Mouse (Mus musculus): ENCODE data around the gene Uba1.

DNA sequence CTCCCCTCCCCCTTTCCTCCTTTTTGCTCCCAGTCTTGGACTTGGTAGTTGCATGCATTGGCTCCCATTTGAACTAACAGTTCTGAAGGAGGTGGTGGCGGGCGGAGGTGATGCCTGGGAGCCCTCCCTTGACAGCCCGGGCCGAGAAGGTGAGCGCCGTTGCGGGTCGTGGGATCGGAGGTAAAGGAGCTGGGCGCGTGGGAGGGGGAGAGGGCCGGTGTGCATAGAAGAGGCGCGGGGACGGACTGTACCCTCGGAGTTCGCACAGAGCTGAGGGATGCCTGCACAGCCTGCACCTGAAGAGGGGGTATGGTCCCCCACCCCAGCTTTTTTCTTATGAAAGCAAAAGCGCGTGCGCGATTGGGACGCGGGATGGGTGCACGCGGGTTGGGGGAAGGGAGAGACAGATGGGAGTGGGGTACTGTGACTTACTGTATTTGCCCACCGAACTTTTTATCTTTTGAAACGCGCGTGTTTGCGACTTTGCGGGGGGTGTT lies 40.2 kb upstream of the Uba1 start:
- TF ChIP-seq POLR2A (IDR thresholded peaks at IDR 0.05; ENCODE audit: low read depth, low read length): no peak
- TF ChIP-seq CTCF (IDR thresholded peaks at IDR 0.05; ENCODE audit: extremely low read depth, insufficient read length, insufficient replicate concordance, low read depth, low read length): no peak

Data from small intestine, adult 2 months (tissue).